Mouse (Mus musculus) liver, embryonic 15.5 days (tissue): ENCODE results near the gene Gm3646. TPM values are rescaled to one million over a fixed set of nuclear protein-coding genes. Genes with fewer than 3 reads are reported as not detected.

ENCODE experiments used
- ATAC-seq: fragments of 200-750 bp; cut with Nextera tagmentation; 2 replicates; pipeline ENCODE4 v1.8.0; 2017; ENCODE audit warnings: moderate number of reproducible peaks, mild to moderate bottlenecking, moderate library complexity; ENCODE audit not compliant: insufficient read depth
- H3K27ac ChIP-seq: fragments of 300-500 bp; sonication (generic); replicated peaks from 2 replicates; pipeline ENCODE4 v1.5.1; 2015; ENCODE audit warnings: mild to moderate bottlenecking, inconsistent platforms
- H3K27me3 ChIP-seq: fragments of 300-500 bp; sonication (generic); 2 replicates; pipeline ENCODE4 v1.6.1; 2015; ENCODE audit warnings: mild to moderate bottlenecking, inconsistent platforms
- H3K36me3 ChIP-seq: fragments of 300-500 bp; sonication (generic); replicated peaks from 2 replicates; pipeline ENCODE4 v1.6.1; 2015; ENCODE audit warnings: moderate library complexity, mild to moderate bottlenecking, inconsistent platforms
- H3K4me1 ChIP-seq: fragments of 300-500 bp; sonication (generic); replicated peaks from 2 replicates; pipeline ENCODE4 v1.6.1; 2015; ENCODE audit warnings: inconsistent platforms
- H3K4me2 ChIP-seq: fragments of 300-500 bp; sonication (generic); 2 replicates; pipeline ENCODE4 v1.6.1; 2015; ENCODE audit warnings: moderate library complexity, mild to moderate bottlenecking, inconsistent platforms
- H3K4me3 ChIP-seq: fragments of 300-500 bp; sonication (generic); replicated peaks from 2 replicates; pipeline ENCODE4 v1.5.1; 2015; ENCODE audit warnings: mild to moderate bottlenecking, inconsistent platforms
- H3K9ac ChIP-seq: fragments of 300-500 bp; sonication (generic); 2 replicates; pipeline ENCODE4 v1.6.1; 2015; ENCODE audit warnings: moderate library complexity, mild to moderate bottlenecking, inconsistent platforms
- H3K9me3 ChIP-seq: fragments of 300-500 bp; sonication (generic); replicated peaks from 2 replicates; pipeline ENCODE4 v1.6.1; 2016; ENCODE audit warnings: inconsistent platforms
- WGBS: fragments of 180-500 bp; shearing (Covaris S2); methylation state at CpG from one replicate; pipeline ENCODE4 v1.1.7; 2015; ENCODE audit warnings: mixed read lengths; ENCODE audit not compliant: insufficient replicate concordance; 5-methylcytosine and 5-hydroxymethylcytosine counted together
- polyA plus RNA-seq: library from polyadenylated mRNA; unstranded; fragments of >200 nt; fragmentation: Nextera tagmentation; extraction: Ambion mirVana; gene quantifications from 2 replicates; pipeline ENCODE4 v1.2.1, GENCODE M21; 2015

Gm3646 gene
- polyA plus RNA-seq, result not detected in 2 replicates

GRCm38 (mm10) chr1:39805243-39805979, at the start of gene Gm3646:
Gene Gm3646, minus strand, starts transcription at chr1:39805332.
- Histone ChIP-seq H3K27ac (no peak within 1 kb of the TSS), H3K4me2 (no peak within 1 kb of the TSS), H3K4me1 (no peaks in the 10 kb centered on the region), H3K9me3 (no peaks in the 10 kb centered on the region), H3K9ac (no peak within 1 kb of the TSS), H3K4me3 (no peak within 1 kb of the TSS), H3K27me3 (no peaks in the 10 kb centered on the region), H3K36me3 (no peaks in the 10 kb centered on the region)
- 65% methylated on average over 4 of the region's 4 CpGs for WGBS
- ATAC-seq, result no peak

DNA sequence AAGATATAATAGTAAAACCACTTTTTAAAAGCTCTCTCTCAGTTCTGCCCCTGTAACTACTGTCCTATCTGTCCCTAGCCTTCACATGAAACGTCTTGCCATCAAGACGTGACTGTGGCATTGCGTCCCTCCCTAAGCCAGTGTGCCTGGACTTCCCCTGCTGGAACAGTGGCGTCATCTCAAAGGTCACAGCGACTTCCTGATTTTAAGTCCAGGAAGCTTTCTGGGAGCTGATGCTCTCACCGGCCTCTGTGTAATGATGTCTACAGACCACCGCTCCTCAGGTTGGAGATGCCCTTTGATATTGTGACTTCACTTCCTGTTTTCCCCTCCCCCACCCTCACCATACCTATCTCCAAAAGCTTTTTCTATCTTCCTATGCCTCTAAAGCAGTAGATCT, 41.9 kb upstream of the Gm3646 start:
- no peak for ATAC-seq
- no peaks in the 10 kb centered on the region for H3K36me3 ChIP-seq
- H3K9ac ChIP-seq, result no peak overlapping the region
- 24% methylated on average over 7 of the region's 7 CpGs for WGBS
- H3K27me3 ChIP-seq, result no peaks in the 10 kb centered on the region
- H3K4me3 ChIP-seq, result no peak overlapping the region
- H3K9me3 ChIP-seq, result no peaks in the 10 kb centered on the region
- H3K27ac ChIP-seq, result no peak overlapping the region
- no peak overlapping the region for H3K4me2 ChIP-seq
- peaks cover 22% of the 10 kb centered on the region for H3K4me1 ChIP-seq

GRCm38 (mm10) chr1:39846031-39846550, 41.0 kb upstream of the Gm3646 start:
- 53% methylated on average over 4 of the region's 4 CpGs for WGBS
- Histone ChIP-seq H3K4me3 (no peak overlapping the region), H3K4me2 (no peak overlapping the region), H3K27ac (no peak overlapping the region), H3K9me3 (no peaks in the 10 kb centered on the region), H3K9ac (no peak overlapping the region), H3K4me1 (peaks cover 27% of the 10 kb centered on the region), H3K27me3 (no peaks in the 10 kb centered on the region), H3K36me3 (no peaks in the 10 kb centered on the region)
- ATAC-seq, result no peak

DNA sequence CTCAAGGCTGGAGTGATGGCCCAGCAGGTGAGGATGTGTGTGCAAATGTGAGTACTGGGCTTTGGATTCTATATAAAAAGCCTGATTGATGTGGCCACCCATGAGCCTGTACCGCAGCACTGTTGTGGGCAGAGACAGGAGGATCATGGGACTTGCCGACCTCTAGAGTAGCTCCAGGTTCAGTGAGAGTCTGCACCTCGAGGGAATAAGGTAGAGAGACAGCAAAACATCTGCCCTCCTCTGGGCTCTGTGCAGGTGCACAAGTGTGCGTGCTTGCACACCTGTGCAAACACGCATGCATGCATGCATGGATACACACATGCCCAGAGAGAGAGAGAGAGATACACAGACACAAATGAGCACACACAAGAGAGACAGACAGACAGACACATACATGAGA, 38.2 kb upstream of the Gm3646 start:
- H3K4me2 ChIP-seq, result no peak overlapping the region
- no peaks in the 10 kb centered on the region for H3K27me3 ChIP-seq
- H3K36me3 ChIP-seq, result no peaks in the 10 kb centered on the region
- H3K9ac ChIP-seq, result no peak overlapping the region
- no peak overlapping the region for H3K4me3 ChIP-seq
- WGBS, result 65% methylated on average over 5 of the region's 5 CpGs
- no peak overlapping the region for H3K27ac ChIP-seq
- H3K4me1 ChIP-seq, result peaks cover 41% of the 10 kb centered on the region
- no peak for ATAC-seq
- no peaks in the 10 kb centered on the region for H3K9me3 ChIP-seq

DNA sequence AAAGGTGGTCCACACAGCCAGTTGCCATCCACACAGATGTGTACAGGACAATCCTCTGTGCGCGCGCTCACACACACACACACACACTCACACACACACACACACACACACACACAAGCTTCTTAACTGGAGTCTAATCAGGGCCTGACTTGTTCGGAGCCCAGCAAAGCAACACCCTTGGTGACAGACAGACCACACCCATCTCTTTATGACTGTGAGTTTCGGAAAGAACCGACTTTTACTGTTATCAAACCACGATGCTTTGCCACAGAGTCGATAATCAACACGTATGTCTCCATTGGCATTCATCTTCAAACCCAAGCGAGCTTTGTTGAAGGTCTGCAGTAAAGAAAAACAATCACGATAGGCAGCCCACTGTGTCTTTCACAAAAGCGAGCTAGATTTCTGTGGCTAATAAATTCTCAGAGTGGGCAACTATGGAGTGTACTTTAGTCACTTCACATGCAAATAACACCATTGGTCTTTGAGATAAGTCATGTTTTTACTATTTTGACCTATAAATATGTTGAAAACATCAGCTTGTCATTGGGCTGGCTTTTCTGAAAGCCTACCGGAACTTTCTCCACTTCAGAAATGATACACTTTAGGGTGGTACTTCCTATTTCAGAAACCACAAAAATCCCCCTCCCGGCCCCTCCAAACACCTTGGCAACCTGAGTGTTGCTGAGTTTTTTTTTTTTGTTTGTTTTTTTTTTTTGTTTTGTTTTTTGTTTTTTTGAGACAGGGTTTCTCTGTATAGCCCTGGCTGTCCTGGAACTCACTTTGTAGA, 37.3 kb upstream of the Gm3646 start:
- Histone ChIP-seq H3K4me1 (peaks cover 41% of the 10 kb centered on the region), H3K4me2 (peak overlapping the region; percentile 18; the same call in 1 of the 2 replicates), H3K9ac (no peak overlapping the region), H3K4me3 (no peak overlapping the region), H3K9me3 (no peaks in the 10 kb centered on the region), H3K27me3 (no peaks in the 10 kb centered on the region), H3K36me3 (no peaks in the 10 kb centered on the region), H3K27ac (no peak overlapping the region)
- ATAC-seq, result peak; percentile 53; the same call in 1 of the 2 replicates
- WGBS, result 18% methylated on average over 14 of the region's 14 CpGs

DNA sequence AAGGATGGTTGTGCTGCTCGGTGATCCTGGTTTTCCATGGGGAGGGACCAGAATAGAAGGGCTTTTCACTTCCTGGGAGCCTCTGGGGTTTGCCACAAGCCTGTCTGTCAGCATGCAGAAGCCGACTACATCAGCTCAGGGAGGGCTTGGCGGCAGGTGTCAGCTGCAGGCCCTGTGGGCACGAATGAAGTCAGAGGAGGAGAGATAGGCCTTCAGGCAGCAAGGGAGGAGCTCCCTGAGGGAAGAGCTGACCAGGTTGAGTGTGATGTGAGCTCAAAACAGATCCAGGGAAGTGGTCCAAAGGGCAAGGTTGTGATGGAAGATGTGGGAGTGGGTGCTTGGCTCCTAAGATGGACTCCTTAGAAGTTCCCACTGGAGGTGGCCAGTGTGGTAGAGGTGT, 35.7 kb upstream of the Gm3646 start:
- Histone ChIP-seq H3K9ac (no peak overlapping the region), H3K27ac (no peak overlapping the region), H3K4me1 (peaks cover 30% of the 10 kb centered on the region), H3K36me3 (no peaks in the 10 kb centered on the region), H3K4me2 (no peak overlapping the region), H3K9me3 (no peaks in the 10 kb centered on the region), H3K4me3 (no peak overlapping the region), H3K27me3 (no peaks in the 10 kb centered on the region)
- 25% methylated on average over 4 of the region's 4 CpGs for WGBS
- no peak for ATAC-seq

DNA sequence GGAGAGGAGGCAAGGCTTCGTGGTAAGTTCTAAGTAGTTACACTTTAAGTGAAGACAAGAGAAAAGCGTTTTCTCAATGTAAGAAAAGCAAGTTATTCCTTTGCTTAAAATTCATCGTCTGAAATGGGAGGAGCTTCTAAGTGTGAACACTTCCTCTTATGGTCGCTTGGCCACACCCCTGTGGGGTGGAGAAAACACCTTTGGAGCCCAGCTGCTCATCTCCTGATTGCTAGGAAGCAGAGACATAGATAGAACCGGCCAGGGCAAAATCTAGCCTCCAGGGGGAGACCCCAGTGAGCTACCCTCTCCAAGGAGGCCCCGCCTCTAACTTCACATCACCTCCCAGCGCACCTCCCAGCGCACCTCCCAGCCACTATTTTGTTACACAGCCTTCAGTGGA, 34.7 kb upstream of the Gm3646 start:
- no peaks in the 10 kb centered on the region for H3K36me3 ChIP-seq
- no peak overlapping the region for H3K4me3 ChIP-seq
- H3K4me1 ChIP-seq, result peaks cover 25% of the 10 kb centered on the region
- H3K27me3 ChIP-seq, result no peaks in the 10 kb centered on the region
- H3K9me3 ChIP-seq, result no peaks in the 10 kb centered on the region
- no peak overlapping the region for H3K27ac ChIP-seq
- no peak overlapping the region for H3K9ac ChIP-seq
- 51% methylated on average over 8 of the region's 8 CpGs for WGBS
- no peak for ATAC-seq
- peak overlapping the region; percentile 13; the same call in 1 of the 2 replicates for H3K4me2 ChIP-seq

DNA sequence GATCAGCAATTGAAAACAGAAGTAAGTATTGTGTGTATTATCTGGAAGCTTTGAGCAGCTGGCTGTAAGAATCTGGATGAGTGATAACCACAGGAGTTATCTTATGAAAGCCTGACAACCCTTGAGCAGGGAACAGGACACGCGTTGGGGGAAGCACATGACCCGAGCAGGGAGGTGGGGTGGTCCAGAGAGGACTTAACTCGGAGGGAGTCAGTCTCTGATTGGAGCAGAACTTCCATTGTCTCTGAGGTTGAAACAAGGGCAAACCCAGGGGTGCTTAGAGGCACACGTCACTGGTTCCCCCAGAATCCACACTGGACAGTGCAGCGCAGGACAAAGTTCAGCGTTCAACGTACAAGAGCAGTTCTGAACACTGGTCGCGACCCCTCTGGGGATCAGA, 34.1 kb upstream of the Gm3646 start:
- 0 out of 2 replicates have a peak, but pooled peaks have one; percentile 28 for ATAC-seq
- no peak overlapping the region for H3K27ac ChIP-seq
- no peaks in the 10 kb centered on the region for H3K27me3 ChIP-seq
- peaks cover 25% of the 10 kb centered on the region for H3K4me1 ChIP-seq
- H3K9me3 ChIP-seq, result no peaks in the 10 kb centered on the region
- 41% methylated on average over 10 of the region's 10 CpGs for WGBS
- H3K36me3 ChIP-seq, result no peaks in the 10 kb centered on the region
- peak overlapping the region; percentile 13; the same call in 1 of the 2 replicates for H3K4me2 ChIP-seq
- no peak overlapping the region for H3K4me3 ChIP-seq
- no peak overlapping the region for H3K9ac ChIP-seq

DNA sequence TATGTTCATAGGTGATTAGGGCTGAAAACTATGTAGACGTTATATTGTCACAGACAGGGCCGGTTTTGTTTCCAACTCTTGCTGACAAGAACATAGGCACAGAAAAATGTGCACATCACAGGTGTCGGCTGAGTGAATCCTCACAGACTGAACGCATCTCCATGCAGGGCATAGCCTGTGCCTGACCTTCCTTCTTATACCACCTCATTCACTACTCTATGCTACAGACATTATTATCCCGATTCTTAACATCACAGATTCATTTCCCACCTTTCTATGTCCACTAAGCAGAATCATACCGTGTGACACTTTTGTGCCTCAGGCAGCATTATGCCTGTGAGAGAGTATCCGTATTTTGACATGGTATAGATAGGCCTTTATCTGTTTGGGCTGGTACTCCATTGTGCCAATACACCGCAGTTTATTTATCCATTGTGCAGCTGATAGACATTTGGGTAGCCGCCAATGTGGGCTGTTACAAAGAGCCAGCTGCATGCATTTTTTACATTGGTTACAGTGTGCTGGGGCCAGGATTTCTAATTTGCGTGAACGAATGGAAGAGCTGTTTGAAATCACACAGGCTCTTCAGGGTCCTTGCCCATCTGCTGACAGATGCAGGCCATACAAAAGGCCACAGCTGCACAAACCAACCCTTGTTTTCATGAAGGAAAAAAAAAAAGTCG, 33.5 kb upstream of the Gm3646 start:
- no peaks in the 10 kb centered on the region for H3K27me3 ChIP-seq
- H3K9me3 ChIP-seq, result no peaks in the 10 kb centered on the region
- H3K27ac ChIP-seq, result no peak overlapping the region
- H3K36me3 ChIP-seq, result no peaks in the 10 kb centered on the region
- H3K4me3 ChIP-seq, result no peak overlapping the region
- no peak overlapping the region for H3K9ac ChIP-seq
- WGBS, result 41% methylated on average over 12 of the region's 12 CpGs
- ATAC-seq, result no peak
- H3K4me1 ChIP-seq, result peaks cover 25% of the 10 kb centered on the region
- H3K4me2 ChIP-seq, result no peak overlapping the region

- H3K4me2 ChIP-seq, result no peak overlapping the region
- H3K9me3 ChIP-seq, result no peaks in the 10 kb centered on the region
- no peak for ATAC-seq
- no peak overlapping the region for H3K9ac ChIP-seq
- no peaks in the 10 kb centered on the region for H3K36me3 ChIP-seq
- H3K4me1 ChIP-seq, result no peaks in the 10 kb centered on the region
- 0 out of 2 replicates have a peak, but pooled peaks cover 3% of the 10 kb centered on the region for H3K27me3 ChIP-seq
- WGBS, result 71% methylated on average over 4 of the region's 4 CpGs
- no peak overlapping the region for H3K4me3 ChIP-seq
- H3K27ac ChIP-seq, result no peak overlapping the region
These were observed 26.5 kb upstream of the Gm3646 start for GRCm38 (mm10) chr1:39831594-39832039.
